Mouse (Mus musculus) stomach, postnatal 0 days (tissue): Measurements from ENCODE around the gene Ndufs4. TPM values are rescaled to one million over a fixed set of nuclear protein-coding genes. Genes with fewer than 3 reads are reported as not detected.

Experiments used
- ATAC-seq: fragments of 200-750 bp; cut with Nextera tagmentation; 2 replicates; pipeline ENCODE4 v1.8.0; 2017; ENCODE audit not compliant: low FRiP score, low TSS enrichment
- DNase-seq: peaks from one replicate; pipeline ENCODE4 v3.0.0-alpha.2; 2016; ENCODE audit warnings: low spot score
- H3K27ac ChIP-seq: fragments of 300-500 bp; sonication (generic); replicated peaks from 2 replicates; pipeline ENCODE4 v1.5.1; 2014; ENCODE audit warnings: mild to moderate bottlenecking, control low read depth
- H3K27me3 ChIP-seq: fragments of 300-500 bp; sonication (generic); 2 replicates; pipeline ENCODE4 v1.6.1; 2014; ENCODE audit warnings: low read length; ENCODE audit not compliant: control insufficient read depth, insufficient read depth
- H3K36me3 ChIP-seq: fragments of 300-500 bp; sonication (generic); 2 replicates; pipeline ENCODE4 v1.6.1; 2014; ENCODE audit warnings: low read length, mixed read lengths; ENCODE audit not compliant: control insufficient read depth, insufficient read depth
- H3K4me1 ChIP-seq: fragments of 300-500 bp; sonication (generic); replicated peaks from 2 replicates; pipeline ENCODE4 v1.6.1; 2014; ENCODE audit warnings: antibody characterized with exemption; ENCODE audit not compliant: control insufficient read depth, insufficient read depth
- H3K4me2 ChIP-seq: fragments of 300-500 bp; sonication (generic); replicated peaks from 2 replicates; pipeline ENCODE4 v1.6.1; 2014; ENCODE audit warnings: low read depth, mild to moderate bottlenecking, control low read depth, moderate library complexity
- H3K4me3 ChIP-seq: fragments of 300-500 bp; sonication (generic); 2 replicates; pipeline ENCODE4 v1.5.1; 2014; ENCODE audit warnings: low read depth, low read length, control low read depth
- H3K9ac ChIP-seq: fragments of 300-500 bp; sonication (generic); 2 replicates; pipeline ENCODE4 v1.6.1; 2014; ENCODE audit warnings: mild to moderate bottlenecking, low read length, control low read depth, mixed read lengths
- H3K9me3 ChIP-seq: fragments of 300-500 bp; sonication (generic); 2 replicates; pipeline ENCODE4 v1.6.1; 2016; ENCODE audit warnings: low read length; ENCODE audit not compliant: control insufficient read depth
- CTCF ChIP-seq: IDR thresholded peaks from 2 replicates; pipeline ENCODE4 v1.5.1; 2016; ENCODE audit warnings: antibody characterized with exemption, low read depth, mild to moderate bottlenecking, moderate library complexity
- EP300 ChIP-seq: optimal IDR thresholded peaks from 2 replicates; pipeline ENCODE3; 2016; ENCODE audit warnings: antibody characterized with exemption
- WGBS: fragments of 180-500 bp; shearing (Covaris S2); extraction: QIAGEN DNeasy Blood & Tissue Kit; methylation state at CpG from one replicate; pipeline ENCODE4 v1.1.7; 2014; 5-methylcytosine and 5-hydroxymethylcytosine counted together
- polyA plus RNA-seq: library from polyadenylated mRNA; unstranded; fragments of >200 nt; fragmentation: Nextera tagmentation; extraction: Ambion mirVana; gene quantifications from 2 replicates; pipeline ENCODE4 v1.2.1, GENCODE M21; 2015

Gene Ndufs4
- polyA plus RNA-seq, 1 experiment from 2014 or later: 289 TPM

- Histone ChIP-seq H3K9me3 (no peaks in the 10 kb centered on the region), H3K36me3 (no peaks in the 10 kb centered on the region), H3K9ac (no peak overlapping the region), H3K4me1 (no peaks in the 10 kb centered on the region), H3K27me3 (no peaks in the 10 kb centered on the region), H3K4me3 (no peak overlapping the region), H3K27ac (no peak overlapping the region), H3K4me2 (no peak overlapping the region)
- no peak for DNase-seq
- TF ChIP-seq CTCF: no peak
- no peak for ATAC-seq
Observed at GRCm38 (mm10) chr13:114319136-114319535, 68.9 kb downstream of the Ndufs4 start.

GRCm38 (mm10) chr13:114315374-114315773 is 72.7 kb downstream of the Ndufs4 start:
- no peak overlapping the region for H3K4me3 ChIP-seq
- ATAC-seq (no peak), DNase-seq (no peak)
- no peak overlapping the region for H3K4me2 ChIP-seq
- 85% methylated on average over 3 of the region's 3 CpGs for WGBS
- no peak overlapping the region for H3K9ac ChIP-seq
- no peaks in the 10 kb centered on the region for H3K36me3 ChIP-seq
- H3K27me3 ChIP-seq: no peaks in the 10 kb centered on the region
- no peaks in the 10 kb centered on the region for H3K9me3 ChIP-seq
- no peak for TF ChIP-seq EP300
- no peak for TF ChIP-seq CTCF
- no peak overlapping the region for H3K27ac ChIP-seq
- no peaks in the 10 kb centered on the region for H3K4me1 ChIP-seq

- Histone ChIP-seq H3K4me2 (no peak overlapping the region), H3K4me1 (no peaks in the 10 kb centered on the region), H3K36me3 (no peaks in the 10 kb centered on the region), H3K27ac (no peak overlapping the region), H3K9ac (no peak overlapping the region), H3K27me3 (no peaks in the 10 kb centered on the region), H3K4me3 (no peak overlapping the region), H3K9me3 (no peaks in the 10 kb centered on the region)
- no peak for DNase-seq
- no peak for ATAC-seq
- TF ChIP-seq EP300: no peak
- no peak for TF ChIP-seq CTCF
- 76% methylated on average over 3 of the region's 3 CpGs for WGBS
Observed at GRCm38 (mm10) chr13:114314953-114315352, 73.1 kb downstream of the Ndufs4 start.

- no peak for DNase-seq
- WGBS: 79% methylated on average over 11 of the region's 11 CpGs
Observed at GRCm38 (mm10) chr13:114310591-114310990, 77.5 kb downstream of the Ndufs4 start.

GRCm38 (mm10) chr13:114304684-114305083 is 83.4 kb downstream of the Ndufs4 start:
- Histone ChIP-seq H3K4me1 (no peaks in the 10 kb centered on the region), H3K27ac (no peak overlapping the region), H3K4me3 (no peak overlapping the region), H3K9ac (no peak overlapping the region), H3K9me3 (no peaks in the 10 kb centered on the region), H3K36me3 (peaks cover 3% of the 10 kb centered on the region; the same call in 1 of the 2 replicates), H3K27me3 (no peaks in the 10 kb centered on the region), H3K4me2 (no peak overlapping the region)
- 80% methylated on average over 7 of the region's 7 CpGs for WGBS
- no peak for ATAC-seq
- TF ChIP-seq CTCF (no peak), EP300 (no peak)
- no peak for DNase-seq

More at GRCm38 (mm10) chr13:114310591-114310990, 77.5 kb downstream of the Ndufs4 start:
- Histone ChIP-seq H3K9ac (no peak overlapping the region), H3K4me3 (no peak overlapping the region), H3K4me2 (no peak overlapping the region), H3K27me3 (no peaks in the 10 kb centered on the region), H3K36me3 (no peaks in the 10 kb centered on the region), H3K9me3 (no peaks in the 10 kb centered on the region), H3K4me1 (no peaks in the 10 kb centered on the region), H3K27ac (no peak overlapping the region)
- no peak for TF ChIP-seq CTCF
- no peak for TF ChIP-seq EP300
- ATAC-seq: no peak

GRCm38 (mm10) chr13:114303466-114304175 is 84.4 kb downstream of the Ndufs4 start:
- Histone ChIP-seq H3K9ac (no peak overlapping the region), H3K4me3 (no peak overlapping the region), H3K4me1 (no peaks in the 10 kb centered on the region), H3K36me3 (peaks cover 3% of the 10 kb centered on the region; the same call in 1 of the 2 replicates), H3K27ac (no peak overlapping the region), H3K9me3 (no peaks in the 10 kb centered on the region), H3K27me3 (no peaks in the 10 kb centered on the region), H3K4me2 (no peak overlapping the region)
- TF ChIP-seq EP300 (no peak), CTCF (no peak)
- DNase-seq: no peak
- 64% methylated on average over 4 of the region's 4 CpGs for WGBS
- ATAC-seq: no peak
